Mouse (Mus musculus) limb, embryonic 11.5 days (tissue): Measurements from ENCODE around the gene Rab40c. TPM values are rescaled to one million over a fixed set of nuclear protein-coding genes. Genes with fewer than 3 reads are reported as not detected.

Experiments
- ATAC-seq: fragments of 200-750 bp; cut with Nextera tagmentation; 2 replicates; pipeline ENCODE4 v1.8.0; 2017; ENCODE audit warnings: low read depth; ENCODE audit not compliant: insufficient number of reproducible peaks, low FRiP score, low TSS enrichment
- DNase-seq: peaks from one replicate; pipeline ENCODE4 v3.0.0-alpha.2; 2015; ENCODE audit warnings: low spot score
- H3K27ac ChIP-seq: fragments of 300-500 bp; sonication (generic); replicated peaks from 2 replicates; pipeline ENCODE4 v1.5.1; 2014; ENCODE audit warnings: low read depth, mild to moderate bottlenecking, low read length
- H3K27me3 ChIP-seq: fragments of 300-500 bp; sonication (generic); 2 replicates; pipeline ENCODE4 v1.6.1; 2014; ENCODE audit warnings: mild to moderate bottlenecking, low read length, mixed read lengths; ENCODE audit not compliant: control insufficient read depth, insufficient read depth
- H3K36me3 ChIP-seq: fragments of 300-500 bp; sonication (generic); 2 replicates; pipeline ENCODE4 v1.6.1; 2014; ENCODE audit warnings: mild to moderate bottlenecking, low read length, moderate library complexity, mixed read lengths; ENCODE audit not compliant: control insufficient read depth, insufficient read depth
- H3K4me1 ChIP-seq: fragments of 300-500 bp; sonication (generic); 2 replicates; pipeline ENCODE4 v1.6.1; 2014; ENCODE audit warnings: low read length, mixed read lengths; ENCODE audit not compliant: control insufficient read depth, insufficient read depth
- H3K4me2 ChIP-seq: fragments of 300-500 bp; sonication (generic); 2 replicates; pipeline ENCODE4 v1.6.1; 2014; ENCODE audit warnings: low read depth, mild to moderate bottlenecking, moderate library complexity; ENCODE audit not compliant: severe bottlenecking
- H3K4me3 ChIP-seq: fragments of 300-500 bp; sonication (generic); 2 replicates; pipeline ENCODE4 v1.5.1; 2014; ENCODE audit warnings: low read depth, low read length
- H3K9ac ChIP-seq: fragments of 300-500 bp; sonication (generic); 2 replicates; pipeline ENCODE4 v1.6.1; 2014; ENCODE audit warnings: mild to moderate bottlenecking, low read length
- H3K9me3 ChIP-seq: fragments of 300-500 bp; sonication (generic); 2 replicates; pipeline ENCODE4 v1.6.1; 2016; ENCODE audit warnings: low read length; ENCODE audit not compliant: control insufficient read depth
- WGBS: fragments of 180-500 bp; shearing (Covaris S2); extraction: QIAGEN DNeasy Blood & Tissue Kit; methylation state at CpG from one replicate; pipeline ENCODE4 v1.1.7; 2014; 5-methylcytosine and 5-hydroxymethylcytosine counted together
- polyA plus RNA-seq: library from polyadenylated mRNA; unstranded; fragments of >200 nt; fragmentation: Nextera tagmentation; extraction: Ambion mirVana; gene quantifications from 2 replicates; pipeline ENCODE4 v1.2.1, GENCODE M21; 2014

The Rab40c gene
- polyA plus RNA-seq, 1 experiment from 2014 or later = 19.7 TPM

DNA sequence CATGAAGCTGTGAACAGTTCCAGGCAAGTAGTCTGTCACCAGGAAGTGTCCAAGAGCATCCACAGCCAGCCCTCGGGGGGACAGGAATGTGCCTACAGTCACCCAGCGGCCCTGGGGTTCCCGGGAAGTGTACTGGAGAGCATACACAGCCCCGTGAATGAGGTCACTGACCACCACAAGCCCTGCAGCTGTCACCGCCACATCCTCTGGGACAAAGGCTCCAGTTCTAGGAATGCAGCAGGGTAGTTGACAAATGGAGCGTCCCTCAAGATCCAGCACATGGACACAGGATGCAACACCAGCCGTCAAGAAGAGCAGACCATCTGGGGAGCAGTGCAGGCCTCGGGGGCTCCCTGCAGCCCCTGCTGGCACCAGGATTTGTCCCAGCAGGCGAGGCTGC, 24.2 kb upstream of the Rab40c start:
- ATAC-seq = no peak
- Histone ChIP-seq H3K4me3 (no peak overlapping the region), H3K9ac (no peak overlapping the region), H3K4me2 (no peak overlapping the region; the same call in 1 of the 2 replicates), H3K9me3 (no peaks in the 10 kb centered on the region), H3K27me3 (no peaks in the 10 kb centered on the region), H3K27ac (no peak overlapping the region), H3K4me1 (peaks cover 11% of the 10 kb centered on the region), H3K36me3 (peaks cover 3% of the 10 kb centered on the region; the same call in 1 of the 2 replicates)
- DNase-seq = no peak
- WGBS = 75% methylated on average over 9 of the region's 9 CpGs

DNA sequence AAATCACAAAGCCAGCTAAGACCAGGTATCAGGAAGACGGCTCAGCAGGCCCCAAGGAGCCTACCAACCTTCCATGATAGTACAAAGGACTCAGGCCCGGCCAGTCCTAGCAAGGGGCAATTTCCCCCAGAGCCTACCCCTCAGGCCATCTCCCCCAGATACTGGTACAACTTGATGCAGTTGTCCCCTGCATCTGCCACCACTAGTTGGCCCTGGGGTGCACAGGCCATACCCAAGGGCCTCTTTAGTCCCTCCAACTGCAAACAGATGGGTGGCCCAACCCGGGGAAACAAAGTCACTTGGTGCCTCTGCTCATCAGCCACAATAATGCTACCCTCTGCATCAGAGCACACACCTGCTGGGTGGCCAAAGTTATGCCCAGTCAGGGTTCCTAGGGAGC, 23.7 kb upstream of the Rab40c start:
- DNase-seq = no peak
- no peak overlapping the region for H3K27ac ChIP-seq
- peaks cover 3% of the 10 kb centered on the region; the same call in 1 of the 2 replicates for H3K36me3 ChIP-seq
- H3K9me3 ChIP-seq = no peaks in the 10 kb centered on the region
- WGBS = 82% methylated on average over 3 of the region's 3 CpGs
- H3K4me3 ChIP-seq = no peak overlapping the region
- peaks cover 11% of the 10 kb centered on the region for H3K4me1 ChIP-seq
- H3K4me2 ChIP-seq = no peak overlapping the region
- ATAC-seq = no peak
- no peaks in the 10 kb centered on the region for H3K27me3 ChIP-seq
- H3K9ac ChIP-seq = no peak overlapping the region

- peaks cover 3% of the 10 kb centered on the region; the same call in 1 of the 2 replicates for H3K36me3 ChIP-seq
- no peaks in the 10 kb centered on the region for H3K27me3 ChIP-seq
- peaks cover 11% of the 10 kb centered on the region for H3K4me1 ChIP-seq
- no peak overlapping the region for H3K9ac ChIP-seq
- 85% methylated on average over 2 of the region's 2 CpGs for WGBS
- no peaks in the 10 kb centered on the region for H3K9me3 ChIP-seq
- peak overlapping the region; percentile 69; the same call in 1 of the 2 replicates for H3K4me2 ChIP-seq
- no peak overlapping the region for H3K27ac ChIP-seq
- H3K4me3 ChIP-seq = no peak overlapping the region; the same call in 1 of the 2 replicates
- no peak; the same call in 1 of the 2 replicates for ATAC-seq
- no peak for DNase-seq
Observed at GRCm38 (mm10) chr17:25942597-25943151, 23.1 kb upstream of the Rab40c start.

DNA sequence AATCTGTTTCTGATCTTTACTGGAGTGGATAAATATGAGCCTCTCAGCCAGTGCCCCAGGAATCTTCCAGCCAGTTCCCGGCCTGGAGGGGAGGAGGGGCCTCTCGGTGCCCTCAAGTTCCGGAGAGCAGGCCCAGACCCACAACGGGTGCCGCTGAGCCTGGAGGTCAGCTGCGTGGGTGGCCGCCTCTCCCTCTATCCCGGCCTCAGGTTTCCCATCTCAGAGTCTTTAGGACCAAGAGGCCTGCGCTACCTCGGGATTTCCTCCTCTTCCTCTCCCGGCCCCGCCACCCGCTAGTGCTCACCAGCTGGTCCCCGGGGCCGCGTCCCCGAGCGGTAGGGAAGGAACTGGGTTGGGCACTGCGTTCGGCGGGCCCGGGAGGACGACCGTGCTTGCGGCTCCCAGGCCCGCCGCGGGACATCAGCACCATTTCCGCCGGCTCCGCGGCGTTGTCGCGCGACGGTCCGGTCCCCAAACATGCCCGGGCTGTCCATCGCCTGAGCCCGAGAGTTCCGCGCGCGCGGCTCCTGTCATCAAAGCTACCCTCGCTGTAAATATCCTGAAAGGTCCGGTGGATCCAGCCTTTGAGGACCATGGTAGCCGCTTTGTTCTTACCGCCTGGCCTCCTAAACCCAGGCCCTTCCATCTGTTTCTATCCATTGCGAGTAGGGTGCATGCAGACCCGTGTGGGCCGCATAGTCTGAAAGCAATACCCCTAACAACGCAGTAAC, 22.1 kb upstream of the Rab40c start:
- Histone ChIP-seq H3K4me2 (peak overlapping the region; percentile 69), H3K4me3 (peak overlapping the region; percentile 92), H3K27me3 (no peaks in the 10 kb centered on the region), H3K27ac (peak overlapping the region; percentile 89), H3K4me1 (peaks cover 11% of the 10 kb centered on the region), H3K36me3 (peaks cover 10% of the 10 kb centered on the region), H3K9ac (peak overlapping the region; percentile 97), H3K9me3 (no peaks in the 10 kb centered on the region)
- DNase-seq (peak; percentile 86), ATAC-seq (peak; percentile 70; the same call in 1 of the 2 replicates)
- WGBS = 3% methylated on average over 53 of the region's 54 CpGs

DNA sequence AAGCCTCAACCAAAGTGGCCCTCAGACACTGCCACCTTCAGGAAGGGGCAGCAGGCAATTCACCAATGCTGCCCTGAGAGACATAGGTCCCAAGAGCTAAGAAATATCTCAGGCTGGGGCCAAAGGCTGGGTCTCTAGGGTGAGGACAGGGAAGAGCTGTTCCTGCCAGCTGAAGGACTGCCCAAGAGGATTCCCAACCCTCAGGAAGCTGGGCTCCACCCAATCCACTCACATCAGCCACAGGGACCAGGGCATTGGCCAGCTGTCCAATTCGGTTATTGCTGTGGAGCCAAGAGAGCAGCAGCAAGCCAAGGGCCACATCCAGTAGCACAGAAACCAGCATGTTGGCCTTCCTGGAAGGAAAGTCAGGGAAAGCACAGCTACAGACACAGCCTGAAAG, 15.0 kb upstream of the Rab40c start:
- Histone ChIP-seq H3K9ac (no peak overlapping the region), H3K4me3 (no peak overlapping the region), H3K36me3 (peaks cover 31% of the 10 kb centered on the region), H3K9me3 (no peaks in the 10 kb centered on the region), H3K27ac (no peak overlapping the region), H3K4me1 (no peaks in the 10 kb centered on the region), H3K27me3 (no peaks in the 10 kb centered on the region), H3K4me2 (no peak overlapping the region)
- WGBS = 80% methylated on average over 1 of the region's 1 CpGs
- DNase-seq = no peak
- ATAC-seq = no peak

GRCm38 (mm10) chr17:25925348-25925747, 5.8 kb upstream of the Rab40c start:
- Histone ChIP-seq H3K4me2 (no peak overlapping the region), H3K4me3 (no peak overlapping the region), H3K27me3 (no peaks in the 10 kb centered on the region), H3K9ac (no peak overlapping the region), H3K27ac (no peak overlapping the region), H3K36me3 (peaks cover 13% of the 10 kb centered on the region; the same call in 1 of the 2 replicates), H3K4me1 (no peaks in the 10 kb centered on the region), H3K9me3 (no peaks in the 10 kb centered on the region)
- ATAC-seq (no peak), DNase-seq (no peak)
- WGBS = 74% methylated on average over 2 of the region's 2 CpGs

- no peaks in the 10 kb centered on the region for H3K9me3 ChIP-seq
- ATAC-seq (no peak), DNase-seq (no peak)
- 80% methylated on average over 5 of the region's 5 CpGs for WGBS
- no peaks in the 10 kb centered on the region for H3K27me3 ChIP-seq
- peaks cover 5% of the 10 kb centered on the region for H3K4me1 ChIP-seq
- no peak overlapping the region for H3K9ac ChIP-seq
- no peak overlapping the region for H3K4me3 ChIP-seq
- H3K27ac ChIP-seq = no peak overlapping the region
- H3K36me3 ChIP-seq = 0 out of 2 replicates have a peak, but pooled peaks cover 3% of the 10 kb centered on the region
- H3K4me2 ChIP-seq = no peak overlapping the region
Observed at GRCm38 (mm10) chr17:25922120-25922519, 2.6 kb upstream of the Rab40c start.

GRCm38 (mm10) chr17:25919786-25920642, 487 bp upstream of the Rab40c start:
- Histone ChIP-seq H3K27ac (peak overlapping the region; percentile 74; the same call in 1 of the 2 replicates), H3K4me1 (peaks cover 5% of the 10 kb centered on the region), H3K4me2 (peak overlapping the region; percentile 95), H3K27me3 (no peaks in the 10 kb centered on the region), H3K4me3 (peak overlapping the region; percentile 94), H3K36me3 (no peaks in the 10 kb centered on the region), H3K9ac (peak overlapping the region; percentile 78), H3K9me3 (no peaks in the 10 kb centered on the region)
- WGBS = under 1% methylated on average over 40 of the region's 40 CpGs
- peak; percentile 99 for ATAC-seq
- DNase-seq = peak; percentile 99
